In the genomic region with DNA sequence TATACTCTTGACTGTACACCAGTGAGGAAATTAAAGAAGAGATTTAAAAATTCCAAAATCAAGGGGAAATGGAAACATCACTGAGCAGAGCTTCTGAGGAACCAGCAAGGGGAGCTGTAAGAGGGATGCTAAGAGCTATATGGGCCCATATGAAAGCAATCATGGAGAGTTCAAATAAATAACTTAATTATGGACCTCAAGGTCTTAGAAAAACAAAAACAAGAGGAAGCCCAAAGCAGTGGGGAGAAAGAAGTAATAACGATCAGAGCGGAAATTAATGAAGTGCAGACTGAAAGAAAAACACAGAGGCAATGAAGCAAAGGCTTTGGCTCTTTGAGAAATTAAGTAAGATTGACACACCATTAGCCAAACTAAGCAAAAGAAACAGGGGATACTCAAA, we compare ENCODE assay signal across 26 mouse cellular contexts.
DNase-seq lines count a peak whose midpoint lies in the region; ATAC-seq lines count a peak whose summit lies in the region.
"Had no signal": no experiment of that assay in that cellular context is flagged by ENCODE, and none has a peak within 500 bp of the region (broad histone marks: within the 10 kb centered on the region; RNA-seq: fewer than 3 reads in every experiment).

No protein-coding gene starts in this region.

- H3K27me3 ChIP-seq in embryonic facial prominence, embryonic 11.5 days (ENCODE audit: control insufficient read depth, insufficient read depth, low read length): no peaks in the 10 kb centered on the region
- no peaks in the 10 kb centered on the region for H3K27me3 ChIP-seq in embryonic facial prominence, embryonic 10.5 days (replicated peaks; ENCODE audit: low read depth, poor library complexity, severe bottlenecking)
- H3K27me3 ChIP-seq in kidney, embryonic 16.5 days (ENCODE audit: insufficient read depth, low read length): no peaks in the 10 kb centered on the region
- H3K27me3 ChIP-seq: CH12.LX; embryonic facial prominence, embryonic 15.5 days; hindbrain, embryonic 12.5 days; hindbrain, embryonic 15.5 days; intestine, embryonic 15.5 days; Patski had no signal

- ATAC-seq in embryonic facial prominence, embryonic 11.5 days (replicated peaks; ENCODE audit: insufficient number of reproducible peaks, low FRiP score, low TSS enrichment, low read depth): no peak
- ATAC-seq in kidney, embryonic 16.5 days (ENCODE audit: low FRiP score, low TSS enrichment): peak; percentile 79; the same call in 1 of the 2 replicates
- ATAC-seq: forebrain, embryonic 14.5 days; forebrain, postnatal 0 days; intestine, embryonic 15.5 days; Patski had no signal

- H3K27ac ChIP-seq in embryonic facial prominence, embryonic 11.5 days (replicated peaks; ENCODE audit: low read depth, low read length): no peak overlapping the region
- H3K27ac ChIP-seq in embryonic facial prominence, embryonic 10.5 days (replicated peaks): no peak overlapping the region
- H3K27ac ChIP-seq in kidney, embryonic 16.5 days (ENCODE audit: low read length): no peak overlapping the region
- H3K27ac ChIP-seq: embryonic facial prominence, embryonic 15.5 days; hindbrain, embryonic 12.5 days; hindbrain, embryonic 15.5 days; intestine, embryonic 15.5 days had no signal

- no peaks in the 10 kb centered on the region for H3K9me3 ChIP-seq in embryonic facial prominence, embryonic 11.5 days (replicated peaks; ENCODE audit: control insufficient read depth, low read length)
- no peaks in the 10 kb centered on the region for H3K9me3 ChIP-seq in embryonic facial prominence, embryonic 10.5 days
- H3K9me3 ChIP-seq in kidney, embryonic 16.5 days (ENCODE audit: low read length): no peaks in the 10 kb centered on the region
- H3K9me3 ChIP-seq: embryonic facial prominence, embryonic 15.5 days; hindbrain, embryonic 12.5 days; hindbrain, embryonic 15.5 days; intestine, embryonic 15.5 days had no signal

- WGBS in embryonic facial prominence, embryonic 11.5 days: 29% methylated on average over 2 of the region's 2 CpGs
- WGBS in embryonic facial prominence, embryonic 10.5 days: 31% methylated on average over 2 of the region's 2 CpGs
- 18% methylated on average over 2 of the region's 2 CpGs for WGBS in kidney, embryonic 16.5 days

- no peak overlapping the region for H3K4me2 ChIP-seq in embryonic facial prominence, embryonic 11.5 days (ENCODE audit: low read depth, low read length)
- no peak overlapping the region for H3K4me2 ChIP-seq in kidney, embryonic 16.5 days (replicated peaks; ENCODE audit: low read depth, low read length)
- H3K4me2 ChIP-seq: embryonic facial prominence, embryonic 15.5 days; heart, embryonic 11.5 days; hindbrain, embryonic 12.5 days; hindbrain, embryonic 15.5 days; intestine, embryonic 15.5 days had no signal

- DNase-seq in embryonic facial prominence, embryonic 11.5 days (ENCODE audit: low spot score): peak; percentile 77
- no peak for DNase-seq in embryonic facial prominence, embryonic 10.5 days (ENCODE audit: low spot score)
- no peak for DNase-seq in kidney, adult 18-20 months
- DNase-seq in embryo, embryonic 10.5 days (ENCODE audit: low spot score): peak; percentile 40
- DNase-seq in forelimb bud, embryonic 11.5 days (ENCODE audit: low read depth, low spot score): peak; percentile 40
- no peak for DNase-seq in adrenal gland, postnatal 25 days
- no peak for DNase-seq in frontal cortex, postnatal 14 days (ENCODE audit: low spot score in 2 of 2)
- DNase-seq: adrenal gland, postnatal 10 days; B cell, adult 2 months; cerebellum, adult 11-12 months; cerebellum, adult 9-10 months; cerebellum, postnatal 14 days; forebrain, postnatal 0 days; gastrocnemius, postnatal 14 days; heart, adult 11 months; kidney, adult 2 months had no signal

- H3K4me1 ChIP-seq in embryonic facial prominence, embryonic 11.5 days (ENCODE audit: control insufficient read depth, insufficient read depth, low read length): no peaks in the 10 kb centered on the region
- peaks cover 8% of the 10 kb centered on the region; the same call in 1 of the 2 replicates for H3K4me1 ChIP-seq in embryonic facial prominence, embryonic 10.5 days
- H3K4me1 ChIP-seq in kidney, embryonic 16.5 days (ENCODE audit: insufficient read depth, low read length): no peaks in the 10 kb centered on the region
- H3K4me1 ChIP-seq: embryonic facial prominence, embryonic 15.5 days; hindbrain, embryonic 12.5 days; hindbrain, embryonic 15.5 days; intestine, embryonic 15.5 days had no signal

- no peak overlapping the region for H3K4me3 ChIP-seq in embryonic facial prominence, embryonic 11.5 days (ENCODE audit: low read depth, low read length)
- no peak overlapping the region for H3K4me3 ChIP-seq in embryonic facial prominence, embryonic 10.5 days
- H3K4me3 ChIP-seq in kidney, embryonic 16.5 days (ENCODE audit: low read length): no peak overlapping the region
- H3K4me3 ChIP-seq: embryonic facial prominence, embryonic 15.5 days; hindbrain, embryonic 12.5 days; hindbrain, embryonic 15.5 days; intestine, embryonic 15.5 days had no signal

- no peak overlapping the region for H3K9ac ChIP-seq in embryonic facial prominence, embryonic 11.5 days (replicated peaks; ENCODE audit: low read length)
- no peak overlapping the region for H3K9ac ChIP-seq in kidney, embryonic 16.5 days (replicated peaks; ENCODE audit: low read length)
- H3K9ac ChIP-seq: embryonic facial prominence, embryonic 15.5 days; forebrain, postnatal 0 days; hindbrain, embryonic 12.5 days; hindbrain, embryonic 15.5 days; intestine, embryonic 15.5 days had no signal

- H3K36me3 ChIP-seq in embryonic facial prominence, embryonic 11.5 days (replicated peaks; ENCODE audit: control insufficient read depth, insufficient read depth, low read depth, low read length): no peaks in the 10 kb centered on the region
- no peaks in the 10 kb centered on the region for H3K36me3 ChIP-seq in embryonic facial prominence, embryonic 10.5 days (replicated peaks)
- no peaks in the 10 kb centered on the region for H3K36me3 ChIP-seq in kidney, embryonic 16.5 days (ENCODE audit: insufficient read depth, low read length)
- H3K36me3 ChIP-seq: embryonic facial prominence, embryonic 15.5 days; G1E; hindbrain, embryonic 12.5 days; hindbrain, embryonic 15.5 days; intestine, embryonic 15.5 days had no signal

Comparison
In these comparisons a context has a peak if more than half of its experiments do, and no peak if none do; other contexts are left out.
1. DNase-seq: peak in embryonic facial prominence, embryonic 11.5 days (single experiment), embryo, embryonic 10.5 days (single experiment) and forelimb bud, embryonic 11.5 days (single experiment); none in embryonic facial prominence, embryonic 10.5 days (single experiment), kidney, adult 18-20 months (single experiment), adrenal gland, postnatal 25 days (single experiment) and frontal cortex, postnatal 14 days (0 of 2).